Mouse (Mus musculus) forebrain, embryonic 10.5 days (tissue): ENCODE measurements around the gene Cemip2. TPM values are rescaled to one million over a fixed set of nuclear protein-coding genes. Genes with fewer than 3 reads are reported as not detected.
A peak's percentile ranks its signal among the peaks of the same experiment; 100 is the strongest.

Experiments used
- DNase-seq: peaks from one replicate; pipeline ENCODE4 v3.0.0-alpha.2; 2017; ENCODE audit warnings: low spot score; ENCODE audit errors: extremely low spot score
- H3K27ac ChIP-seq: fragments of 300-500 bp; sonication (generic); 2 replicates; pipeline ENCODE4 v1.5.1; 2016; ENCODE audit warnings: mild to moderate bottlenecking
- H3K27me3 ChIP-seq: fragments of 300-500 bp; sonication (generic); 2 replicates; pipeline ENCODE4 v1.6.1; 2016; ENCODE audit warnings: mild to moderate bottlenecking; ENCODE audit not compliant: poor library complexity, severe bottlenecking
- H3K36me3 ChIP-seq: fragments of 300-500 bp; sonication (generic); replicated peaks from 2 replicates; pipeline ENCODE4 v1.6.1; 2016; ENCODE audit warnings: mild to moderate bottlenecking, moderate library complexity
- H3K4me1 ChIP-seq: fragments of 300-500 bp; sonication (generic); 2 replicates; pipeline ENCODE4 v1.6.1; 2016
- H3K4me3 ChIP-seq: fragments of 300-500 bp; sonication (generic); 2 replicates; pipeline ENCODE4 v1.5.1; 2016; ENCODE audit warnings: mild to moderate bottlenecking, moderate library complexity
- H3K9me3 ChIP-seq: fragments of 300-500 bp; sonication (generic); 2 replicates; pipeline ENCODE4 v1.6.1; 2016; ENCODE audit warnings: mild to moderate bottlenecking, moderate library complexity
- WGBS: fragments of 180-500 bp; shearing (Covaris S2); methylation state at CpG from one replicate; pipeline ENCODE4 v1.1.7; 2016; 5-methylcytosine and 5-hydroxymethylcytosine counted together
- polyA plus RNA-seq: library from polyadenylated mRNA; unstranded; fragments of >200 nt; fragmentation: Nextera tagmentation; extraction: Ambion mirVana; gene quantifications from 2 replicates; pipeline ENCODE4 v1.2.1, GENCODE M21; 2016

Gene Cemip2
- 56.4 and 58.7 TPM in 2 replicates for polyA plus RNA-seq

DNA sequence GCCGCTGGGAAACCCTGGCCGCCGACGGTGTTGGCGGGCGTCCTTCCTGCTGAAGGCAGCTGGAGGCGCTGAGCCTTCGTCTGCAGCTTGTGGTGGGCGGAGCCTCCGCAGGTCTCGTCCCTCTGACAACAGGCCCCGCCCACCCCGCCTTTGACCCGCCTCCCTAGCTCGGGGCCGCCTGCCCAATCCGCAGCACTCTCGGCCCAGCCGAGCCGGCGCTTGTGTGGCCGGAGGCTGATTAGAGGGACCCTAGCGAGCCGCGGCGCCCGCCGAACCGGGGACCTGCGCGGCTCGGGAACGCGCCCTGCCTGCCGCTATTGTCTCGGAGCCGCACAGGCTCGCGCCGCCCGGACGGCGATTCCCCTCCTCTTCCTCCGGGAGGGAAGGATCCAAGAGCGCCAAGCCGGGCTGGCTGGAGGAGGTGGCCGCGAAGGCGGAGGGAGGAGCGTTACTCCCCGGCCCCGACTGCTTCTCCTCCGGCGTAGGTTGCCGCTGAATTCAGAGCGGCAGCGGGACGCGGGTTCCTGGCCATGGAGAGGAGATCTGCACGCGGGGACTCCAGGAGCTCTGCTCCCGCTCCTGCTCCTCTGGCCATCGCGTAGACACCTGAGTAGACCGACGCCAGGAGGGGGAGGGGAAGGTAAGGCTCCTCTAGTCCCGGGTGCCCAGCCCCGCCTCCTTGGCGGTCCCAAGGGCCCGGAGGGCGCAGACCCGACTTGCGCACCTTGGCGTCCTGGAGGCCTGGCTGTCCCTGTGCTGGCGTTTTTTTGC is at the start of gene Cemip2:
Cemip2 (plus strand) TSS at position 196 of the 771 bp plus-strand sequence.
- no peaks in the 10 kb centered on the region for H3K9me3 ChIP-seq
- WGBS = under 1% methylated on average over 73 of the region's 75 CpGs
- peak within 1 kb of the TSS; percentile 89 for H3K4me3 ChIP-seq
- H3K36me3 ChIP-seq = no peaks in the 10 kb centered on the region; the same call in 1 of the 2 replicates
- H3K27me3 ChIP-seq = peaks cover 4% of the 10 kb centered on the region; the same call in 1 of the 2 replicates
- DNase-seq = peak; percentile 96
- peak within 1 kb of the TSS; percentile 97 for H3K27ac ChIP-seq
- peaks cover 55% of the 10 kb centered on the region for H3K4me1 ChIP-seq

DNA sequence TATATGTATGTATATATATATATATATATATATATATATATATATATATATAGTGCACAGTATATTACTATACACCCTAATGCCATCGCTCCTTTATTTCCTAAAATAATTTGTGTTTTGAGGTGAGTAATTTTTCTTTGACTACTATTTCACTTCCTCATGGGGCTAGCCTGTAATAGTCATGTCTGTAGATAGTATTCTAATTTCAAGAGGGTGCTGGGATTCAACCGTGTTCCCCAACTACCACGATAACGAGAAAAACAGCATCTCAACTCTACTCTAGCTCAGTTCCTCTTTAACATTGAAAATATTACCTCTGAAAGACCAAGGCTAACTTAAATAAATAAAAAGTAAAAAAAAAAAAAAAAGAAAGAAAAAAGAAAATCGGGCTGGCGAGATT is 49.8 kb upstream of the Cemip2 start:
- Histone ChIP-seq H3K4me3 (no peak overlapping the region), H3K4me1 (peaks cover 9% of the 10 kb centered on the region), H3K27me3 (no peaks in the 10 kb centered on the region), H3K27ac (no peak overlapping the region), H3K9me3 (no peaks in the 10 kb centered on the region), H3K36me3 (no peaks in the 10 kb centered on the region)
- WGBS = 92% methylated on average over 6 of the region's 6 CpGs
- no peak for DNase-seq

DNA sequence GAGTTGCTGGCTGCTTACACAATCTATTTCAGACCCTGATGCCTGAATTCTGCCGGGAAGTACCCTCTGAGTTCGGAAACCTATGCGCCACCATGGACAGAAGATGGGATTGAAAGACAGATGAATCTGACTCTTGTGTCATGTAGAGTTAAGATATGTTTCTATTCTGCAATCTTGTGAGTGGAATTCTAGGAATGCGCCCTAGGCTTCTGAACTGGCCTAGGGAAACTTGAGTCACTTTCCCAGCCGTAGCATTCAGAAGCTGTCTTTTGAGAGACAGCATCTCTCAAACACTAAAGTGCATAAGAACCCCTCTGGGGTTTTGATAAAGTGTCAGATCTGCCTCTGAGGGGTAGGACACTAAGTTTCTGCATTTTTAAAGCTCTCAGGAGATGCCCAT is 46.3 kb upstream of the Cemip2 start:
- H3K36me3 ChIP-seq = no peaks in the 10 kb centered on the region
- no peak overlapping the region for H3K27ac ChIP-seq
- no peak for DNase-seq
- H3K9me3 ChIP-seq = no peaks in the 10 kb centered on the region
- WGBS = 85% methylated on average over 5 of the region's 5 CpGs
- no peaks in the 10 kb centered on the region for H3K4me1 ChIP-seq
- no peak overlapping the region for H3K4me3 ChIP-seq
- H3K27me3 ChIP-seq = no peaks in the 10 kb centered on the region

DNA sequence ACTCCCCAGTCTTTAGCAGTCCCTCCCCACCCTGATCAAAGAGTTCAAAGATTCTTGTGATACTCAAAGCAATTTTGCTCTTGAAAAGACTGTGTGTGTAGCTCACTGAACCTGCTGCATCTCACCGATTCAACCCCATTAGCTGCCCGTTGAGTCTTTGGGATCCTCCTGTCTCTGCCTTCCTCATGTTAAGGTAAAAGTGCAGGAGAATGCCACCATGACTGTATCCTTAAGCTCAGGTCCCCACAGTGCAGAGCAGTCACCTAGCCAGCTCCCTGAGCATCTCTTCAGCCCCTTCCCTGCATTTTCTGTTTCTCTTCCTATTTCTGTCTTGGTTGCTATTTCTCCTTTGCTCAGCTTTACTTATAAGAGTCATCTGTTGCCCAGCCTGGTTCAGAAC is 45.0 kb upstream of the Cemip2 start:
- no peaks in the 10 kb centered on the region for H3K27me3 ChIP-seq
- H3K27ac ChIP-seq = no peak overlapping the region
- DNase-seq = no peak
- H3K9me3 ChIP-seq = no peaks in the 10 kb centered on the region
- no peak overlapping the region for H3K4me3 ChIP-seq
- WGBS = 89% methylated on average over 2 of the region's 2 CpGs
- H3K4me1 ChIP-seq = peaks cover 8% of the 10 kb centered on the region; the same call in 1 of the 2 replicates
- H3K36me3 ChIP-seq = no peaks in the 10 kb centered on the region

DNA sequence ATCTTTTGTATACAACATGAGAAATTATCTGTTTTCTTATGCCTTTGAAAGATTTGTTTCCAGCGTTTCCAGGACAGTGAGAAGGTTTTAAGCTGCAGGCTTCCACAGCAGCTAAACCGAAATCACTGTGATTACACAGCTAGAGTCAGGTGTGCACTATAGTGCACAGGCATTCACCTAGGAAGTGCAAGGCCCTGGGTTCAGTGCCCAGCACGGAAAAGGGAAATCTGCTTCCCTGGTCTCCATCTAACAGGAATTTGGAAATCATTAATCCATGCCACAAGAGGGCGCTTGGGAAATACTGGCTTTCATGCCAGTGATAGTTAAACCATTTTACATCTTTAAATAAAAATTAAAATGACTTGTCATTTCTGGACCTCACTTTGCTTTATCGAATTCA is 44.0 kb upstream of the Cemip2 start:
- H3K9me3 ChIP-seq = no peaks in the 10 kb centered on the region
- 44% methylated on average over 5 of the region's 5 CpGs for whole genome bisulfite sequencing
- H3K4me3 ChIP-seq = no peak overlapping the region
- H3K4me1 ChIP-seq = peaks cover 12% of the 10 kb centered on the region; the same call in 1 of the 2 replicates
- no peak overlapping the region for H3K27ac ChIP-seq
- H3K27me3 ChIP-seq = no peaks in the 10 kb centered on the region
- H3K36me3 ChIP-seq = no peaks in the 10 kb centered on the region
- no peak for DNase-seq

DNA sequence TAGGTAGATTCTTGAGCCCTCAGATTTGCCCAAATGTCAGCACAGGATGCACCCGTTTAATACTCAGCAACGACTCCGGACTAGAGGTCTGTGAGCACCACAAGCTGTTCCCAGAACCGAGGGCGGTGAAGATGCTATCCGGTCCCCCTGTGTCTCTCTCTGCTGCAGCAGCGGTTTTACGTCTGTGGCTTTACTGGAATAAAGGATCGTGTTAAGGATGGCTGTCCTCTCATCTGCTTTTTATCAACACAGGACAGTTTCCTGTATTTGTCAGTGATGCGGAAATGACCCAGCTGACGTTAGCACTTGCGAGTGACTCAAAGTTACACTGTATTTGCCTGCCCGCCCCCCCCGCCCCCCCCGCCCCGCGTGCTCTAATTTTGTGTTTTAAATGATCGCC is 40.7 kb upstream of the Cemip2 start:
- Histone ChIP-seq H3K36me3 (no peaks in the 10 kb centered on the region), H3K4me1 (peaks cover 12% of the 10 kb centered on the region; the same call in 1 of the 2 replicates), H3K9me3 (no peaks in the 10 kb centered on the region), H3K27ac (no peak overlapping the region), H3K4me3 (no peak overlapping the region), H3K27me3 (no peaks in the 10 kb centered on the region)
- 76% methylated on average over 18 of the region's 18 CpGs for WGBS
- no peak for DNase-seq

DNA sequence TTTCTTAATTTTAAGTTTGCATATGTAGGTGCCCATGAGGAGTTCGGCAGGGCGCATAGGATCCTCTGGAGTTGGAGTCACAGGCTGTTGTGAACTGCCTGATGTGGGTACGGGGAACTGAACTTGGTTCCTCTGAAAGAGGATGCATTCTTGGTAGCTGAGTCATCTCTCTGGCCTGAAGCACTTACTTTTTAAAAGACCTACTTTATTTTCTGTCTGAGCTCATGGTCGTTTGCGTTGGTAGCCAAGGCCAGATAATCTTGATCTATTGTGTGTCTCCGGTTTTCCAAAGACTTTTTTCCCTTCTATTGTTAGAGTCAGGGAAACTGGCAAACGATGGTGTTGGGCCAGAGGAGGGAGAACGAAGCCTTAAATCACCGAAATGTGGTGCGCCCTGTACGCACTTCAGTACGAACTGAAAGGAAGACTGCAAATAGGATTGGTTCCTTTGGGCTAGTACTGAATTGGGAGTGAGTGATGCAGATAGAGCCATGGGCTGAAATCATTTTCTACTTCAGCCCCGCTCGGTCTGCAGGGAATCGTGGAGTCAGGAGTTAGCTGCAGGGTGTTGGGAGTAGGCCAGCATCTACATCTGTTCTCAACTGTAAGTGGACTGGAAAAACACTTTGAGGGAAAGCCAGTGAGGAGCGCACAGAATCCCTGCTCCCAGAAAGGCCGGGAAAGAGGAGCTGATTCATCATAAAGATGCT is 40.1 kb upstream of the Cemip2 start:
- Histone ChIP-seq H3K27me3 (no peaks in the 10 kb centered on the region), H3K4me1 (peaks cover 12% of the 10 kb centered on the region; the same call in 1 of the 2 replicates), H3K9me3 (no peaks in the 10 kb centered on the region), H3K27ac (no peak overlapping the region), H3K4me3 (no peak overlapping the region), H3K36me3 (no peaks in the 10 kb centered on the region)
- 70% methylated on average over 17 of the region's 17 CpGs for whole genome bisulfite sequencing
- no peak for DNase-seq

DNA sequence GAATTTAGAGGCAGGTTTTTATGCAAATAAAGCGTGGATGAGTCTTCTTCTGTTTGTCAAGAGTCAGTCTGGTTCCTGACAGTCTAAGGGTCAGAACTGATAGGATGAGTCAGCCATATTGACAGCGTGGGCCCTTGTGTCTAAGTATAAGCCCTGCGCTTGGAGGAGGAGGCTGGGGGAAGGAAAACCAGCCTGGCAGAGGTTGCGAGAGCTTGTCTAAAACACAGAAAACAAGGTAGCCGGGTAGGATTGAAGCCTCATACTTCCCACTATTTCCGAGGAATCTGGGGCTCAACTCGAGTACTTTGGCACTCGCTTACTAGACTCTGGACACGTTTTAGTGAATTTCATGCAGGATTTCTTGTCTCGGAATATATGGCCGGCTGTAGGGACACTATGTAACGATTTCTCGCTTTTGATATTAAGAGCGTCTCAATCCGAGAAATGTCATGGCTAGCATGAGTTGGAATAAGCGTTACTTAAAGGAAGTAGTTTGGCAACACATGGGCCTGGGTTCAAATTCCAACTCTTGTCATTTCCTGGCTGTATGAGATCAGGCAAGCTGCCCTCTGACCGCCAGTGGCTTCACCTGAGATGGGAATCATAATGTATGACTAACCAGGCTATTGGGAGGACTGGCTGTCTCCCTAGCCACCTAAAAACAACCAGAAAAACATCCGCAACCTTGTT is 39.4 kb upstream of the Cemip2 start:
- no peak overlapping the region for H3K27ac ChIP-seq
- DNase-seq = no peak

DNA sequence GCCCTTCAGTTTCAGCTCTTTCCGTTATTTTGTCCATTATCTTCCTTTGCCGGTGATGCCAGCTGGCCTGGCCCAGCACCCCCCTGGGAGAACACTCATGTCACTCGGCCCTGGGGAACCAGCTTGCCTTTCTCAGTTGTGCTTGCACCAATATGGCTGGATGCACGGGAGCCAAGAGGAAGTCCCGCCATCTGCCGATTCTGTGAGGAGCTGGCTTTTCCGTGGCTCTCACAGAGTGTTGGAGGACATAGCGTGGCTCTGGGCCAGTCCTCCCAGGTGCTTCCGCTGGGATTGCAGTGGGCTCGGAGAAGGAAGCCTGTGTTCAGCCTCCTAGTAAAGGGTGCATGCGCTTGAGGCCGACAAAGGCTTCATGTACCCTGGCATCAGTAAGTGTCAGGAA is 36.0 kb upstream of the Cemip2 start:
- H3K4me1 ChIP-seq = peaks cover 12% of the 10 kb centered on the region; the same call in 1 of the 2 replicates
- WGBS = 93% methylated on average over 12 of the region's 12 CpGs
- no peaks in the 10 kb centered on the region for H3K27me3 ChIP-seq
- H3K9me3 ChIP-seq = no peaks in the 10 kb centered on the region
- DNase-seq = no peak
- H3K4me3 ChIP-seq = no peak overlapping the region
- no peak overlapping the region for H3K27ac ChIP-seq
- H3K36me3 ChIP-seq = no peaks in the 10 kb centered on the region

More for the DNA sequence above, 39.4 kb upstream of the Cemip2 start:
- H3K9me3 ChIP-seq = no peaks in the 10 kb centered on the region
- H3K4me1 ChIP-seq = peaks cover 12% of the 10 kb centered on the region; the same call in 1 of the 2 replicates
- no peak overlapping the region for H3K4me3 ChIP-seq
- no peaks in the 10 kb centered on the region for H3K27me3 ChIP-seq
- WGBS = 92% methylated on average over 18 of the region's 18 CpGs
- H3K36me3 ChIP-seq = no peaks in the 10 kb centered on the region

DNA sequence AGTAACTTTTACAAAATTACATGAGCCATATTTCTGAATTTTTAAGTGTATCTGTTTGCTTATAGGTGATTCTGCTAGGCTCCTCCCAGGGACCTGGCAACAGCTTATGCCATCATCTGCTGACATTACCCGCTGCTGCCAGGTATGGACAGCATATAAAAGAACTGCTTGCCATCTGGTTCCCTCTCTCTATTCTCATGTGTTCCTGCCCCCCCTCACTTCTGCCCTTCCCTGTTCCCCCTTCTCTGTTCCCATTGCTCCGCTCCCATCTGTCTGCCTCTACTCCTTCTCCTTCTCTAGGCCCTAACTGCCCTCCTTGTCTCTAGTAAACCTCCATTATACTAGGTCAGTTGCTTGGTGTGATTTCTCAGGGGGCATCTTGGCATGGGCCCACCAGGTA is 32.6 kb upstream of the Cemip2 start:
- Histone ChIP-seq H3K4me3 (no peak overlapping the region), H3K4me1 (no peaks in the 10 kb centered on the region), H3K27ac (no peak overlapping the region), H3K36me3 (no peaks in the 10 kb centered on the region), H3K9me3 (no peaks in the 10 kb centered on the region), H3K27me3 (no peaks in the 10 kb centered on the region)
- 91% methylated on average over 2 of the region's 2 CpGs for WGBS
- no peak for DNase-seq

DNA sequence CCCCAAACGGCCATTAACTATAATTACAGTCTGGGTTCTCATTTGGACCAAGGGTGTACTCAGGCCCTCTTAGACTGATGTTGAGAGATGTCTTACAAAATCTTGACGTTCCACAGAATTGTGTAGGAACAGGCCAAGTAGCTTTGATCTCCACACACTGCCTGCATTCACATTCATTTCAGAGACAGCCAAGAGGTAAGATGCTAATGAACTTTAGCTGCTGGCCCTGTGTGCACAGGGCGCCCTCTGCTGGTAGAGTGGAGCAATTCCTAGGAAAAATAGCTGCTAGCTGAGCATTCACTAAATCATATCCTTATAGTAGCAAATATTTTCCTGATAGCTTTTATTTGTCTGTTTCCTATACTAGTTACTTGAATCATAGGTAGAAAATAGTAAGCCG is 30.8 kb upstream of the Cemip2 start:
- H3K4me1 ChIP-seq = no peaks in the 10 kb centered on the region
- no peaks in the 10 kb centered on the region for H3K9me3 ChIP-seq
- H3K36me3 ChIP-seq = no peaks in the 10 kb centered on the region
- H3K27ac ChIP-seq = no peak overlapping the region
- 19% methylated on average over 4 of the region's 4 CpGs for WGBS
- no peaks in the 10 kb centered on the region for H3K27me3 ChIP-seq
- H3K4me3 ChIP-seq = no peak overlapping the region
- peak; percentile 62 for DNase-seq

DNA sequence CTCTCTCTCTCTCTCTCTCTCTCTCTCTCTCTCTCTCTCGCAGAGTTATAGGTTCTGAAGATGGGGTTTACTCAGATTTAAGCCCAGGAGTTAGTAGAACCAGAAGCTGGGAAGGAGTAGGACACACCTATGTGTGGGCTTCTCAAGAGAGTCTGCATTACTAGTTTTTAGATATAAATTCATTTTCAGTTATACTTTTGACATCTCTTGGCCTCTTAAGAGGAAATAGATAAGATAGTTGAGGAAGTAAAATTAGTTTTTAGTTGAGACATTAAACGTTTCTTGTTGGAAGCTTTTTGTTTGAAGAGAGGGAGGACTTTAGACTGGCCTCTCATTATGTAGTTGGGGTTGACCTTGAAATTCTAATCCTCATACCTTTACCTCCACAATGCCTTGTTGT is 28.0 kb upstream of the Cemip2 start:
- no peak overlapping the region for H3K4me3 ChIP-seq
- H3K27ac ChIP-seq = no peak overlapping the region
- H3K36me3 ChIP-seq = no peaks in the 10 kb centered on the region
- no peaks in the 10 kb centered on the region for H3K4me1 ChIP-seq
- WGBS = 69% methylated on average over 2 of the region's 2 CpGs
- H3K27me3 ChIP-seq = no peaks in the 10 kb centered on the region
- no peak for DNase-seq
- no peaks in the 10 kb centered on the region for H3K9me3 ChIP-seq

DNA sequence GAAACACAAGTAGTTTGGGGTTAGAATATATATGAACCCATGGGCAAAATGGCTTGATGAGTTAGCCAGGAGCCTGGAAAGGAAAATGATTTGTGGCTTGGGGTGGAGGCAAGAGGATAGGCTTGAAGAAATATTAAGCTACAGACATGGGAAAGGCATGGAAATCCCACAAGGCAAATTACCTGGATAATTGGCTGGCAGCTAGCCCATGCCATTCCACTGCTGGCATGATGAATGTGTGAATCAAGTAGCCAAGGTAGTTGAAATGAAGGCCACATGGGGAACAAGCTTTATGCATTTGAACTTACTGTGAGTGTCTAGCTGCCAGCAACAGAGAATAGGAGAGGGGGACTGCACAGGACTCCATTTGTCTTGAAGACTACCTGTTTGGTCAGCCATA is 16.5 kb upstream of the Cemip2 start:
- no peaks in the 10 kb centered on the region for H3K36me3 ChIP-seq
- no peaks in the 10 kb centered on the region for H3K27me3 ChIP-seq
- peaks cover 9% of the 10 kb centered on the region; the same call in 1 of the 2 replicates for H3K4me1 ChIP-seq
- no peak overlapping the region for H3K4me3 ChIP-seq
- DNase-seq = no peak
- H3K9me3 ChIP-seq = no peaks in the 10 kb centered on the region
- no peak overlapping the region for H3K27ac ChIP-seq
